In genomic region chr15:89314107-89314506, GRCm38 (mm10) we compare ENCODE assay signal across 9 mouse cellular contexts. TPM values are rescaled to one million over a fixed set of nuclear protein-coding genes. Genes with fewer than 3 reads are reported as not detected.
DNase-seq lines count a peak whose midpoint lies in the region; ATAC-seq and TF ChIP-seq lines count a peak whose summit lies in the region.
"Had no signal": no experiment of that assay in that cellular context is flagged by ENCODE, and none has a peak within 500 bp of the region (broad histone marks: within the 10 kb centered on the region; RNA-seq: fewer than 3 reads in every experiment).

No protein-coding gene starts in this region.

- peaks cover 66% of the 10 kb centered on the region for H3K4me1 ChIP-seq in megakaryocyte, embryonic 14.5 days
- peaks cover 62% of the 10 kb centered on the region for H3K4me1 ChIP-seq in erythroblast, embryonic 14.5 days (ENCODE audit: control insufficient read depth)
- H3K4me1 ChIP-seq in limb, embryonic 14.5 days (ENCODE audit: control insufficient read depth, insufficient read depth, low read length) = peaks cover 9% of the 10 kb centered on the region
- H3K4me1 ChIP-seq in stomach, embryonic 16.5 days (ENCODE audit: control insufficient read depth, insufficient read depth, low read length) = peaks cover 21% of the 10 kb centered on the region

- TF ChIP-seq POLR2A in limb, embryonic 14.5 days (IDR thresholded peaks at IDR 0.05; ENCODE audit: borderline replicate concordance, extremely low read depth, insufficient read depth, insufficient read length) = no peak

- H3K27me3 ChIP-seq in megakaryocyte, embryonic 14.5 days (replicated peaks) = no peaks in the 10 kb centered on the region
- no peaks in the 10 kb centered on the region for H3K27me3 ChIP-seq in erythroblast, embryonic 14.5 days (ENCODE audit: control insufficient read depth)
- H3K27me3 ChIP-seq in limb, embryonic 14.5 days (ENCODE audit: control insufficient read depth, insufficient read depth, low read length) = no peaks in the 10 kb centered on the region
- H3K27me3 ChIP-seq in stomach, embryonic 16.5 days (ENCODE audit: control insufficient read depth, insufficient read depth, low read length) = no peaks in the 10 kb centered on the region

- H3K9me3 ChIP-seq in megakaryocyte, embryonic 14.5 days = no peaks in the 10 kb centered on the region
- H3K9me3 ChIP-seq in erythroblast, embryonic 14.5 days (ENCODE audit: control insufficient read depth, low read length) = no peaks in the 10 kb centered on the region
- H3K9me3 ChIP-seq in limb, embryonic 14.5 days (ENCODE audit: control insufficient read depth, low read length) = no peaks in the 10 kb centered on the region
- no peaks in the 10 kb centered on the region for H3K9me3 ChIP-seq in stomach, embryonic 16.5 days (replicated peaks; ENCODE audit: control insufficient read depth, low read length)

- no peak for ATAC-seq in megakaryocyte, adult 5-6 weeks (ENCODE audit: poor library complexity, severe bottlenecking)
- no peak for ATAC-seq in limb, embryonic 14.5 days (ENCODE audit: low FRiP score, low read depth)
- ATAC-seq in stomach, embryonic 16.5 days (ENCODE audit: insufficient read depth, low FRiP score) = no peak

- peaks cover 5% of the 10 kb centered on the region for H3K36me3 ChIP-seq in megakaryocyte, embryonic 14.5 days (replicated peaks; ENCODE audit: low read length)
- H3K36me3 ChIP-seq in erythroblast, embryonic 14.5 days (ENCODE audit: control insufficient read depth) = peaks cover 16% of the 10 kb centered on the region
- H3K36me3 ChIP-seq in limb, embryonic 14.5 days (ENCODE audit: control insufficient read depth, insufficient read depth, low read length) = no peaks in the 10 kb centered on the region
- H3K36me3 ChIP-seq in stomach, embryonic 16.5 days (ENCODE audit: control insufficient read depth, insufficient read depth, low read length) = no peaks in the 10 kb centered on the region

- peak overlapping the region; percentile 84 for H3K4me2 ChIP-seq in limb, embryonic 14.5 days (replicated peaks; ENCODE audit: low read depth, low read length, severe bottlenecking)
- H3K4me2 ChIP-seq in stomach, embryonic 16.5 days (ENCODE audit: low read depth, low read length) = peak overlapping the region; percentile 64

- H3K27ac ChIP-seq in limb, embryonic 14.5 days (replicated peaks; ENCODE audit: low read depth, low read length) = no peak overlapping the region
- H3K27ac ChIP-seq in stomach, embryonic 16.5 days (ENCODE audit: low read length) = no peak overlapping the region

- no peak for DNase-seq in limb, embryonic 14.5 days (ENCODE audit: low spot score)
- DNase-seq in cerebellum, adult 18-20 months = no peak
- no peak for DNase-seq in urinary bladder, postnatal 36 days (ENCODE audit: low spot score in 2 of 2)

- H3K9ac ChIP-seq in limb, embryonic 14.5 days (ENCODE audit: low read depth, low read length, severe bottlenecking) = peak overlapping the region; percentile 83
- peak overlapping the region; percentile 96 for H3K9ac ChIP-seq in stomach, embryonic 16.5 days (ENCODE audit: low read length)

- 36% methylated on average over 3 of the region's 3 CpGs for WGBS in limb, embryonic 14.5 days
- WGBS in stomach, embryonic 16.5 days = 29% methylated on average over 3 of the region's 3 CpGs

- H3K4me3 ChIP-seq in megakaryocyte, embryonic 14.5 days (replicated peaks) = peak overlapping the region; percentile 100
- peak overlapping the region; percentile 70 for H3K4me3 ChIP-seq in erythroblast, embryonic 14.5 days (replicated peaks)
- peak overlapping the region; percentile 98 for H3K4me3 ChIP-seq in limb, embryonic 14.5 days (replicated peaks; ENCODE audit: low read length)
- peak overlapping the region; percentile 93 for H3K4me3 ChIP-seq in stomach, embryonic 16.5 days (replicated peaks; ENCODE audit: low read length)

RNA-seq across cellular contexts. Expression of gene Sbf1, which starts 1.0 kb away (rescaled TPM):
- polyA plus RNA-seq in megakaryocyte, embryonic 14.5 days (2012; ENCODE audit: insufficient read depth, low replicate concordance) = 171 and 172 TPM in 2 replicates
- total RNA-seq in megakaryocyte, adult 5-6 weeks (2015) = 109 and 120 TPM in 2 replicates
- total RNA-seq in megakaryocyte, adult 5-6 weeks (2017) = 40.6 and 53.5 TPM in 2 replicates
- polyA plus RNA-seq in erythroblast, embryonic 14.5 days (2012) = 28.7 and 42.5 TPM in 2 replicates
- polyA plus RNA-seq in limb, embryonic 14.5 days (2012; rRNA removed) = 154 and 170 TPM in 2 replicates
- polyA plus RNA-seq in limb, embryonic 14.5 days (2014; fragmentation: Nextera tagmentation; extraction: Ambion mirVana) = 65.1 and 72.3 TPM in 2 replicates
- 47.6 and 49.5 TPM in 2 replicates for polyA plus RNA-seq in stomach, embryonic 16.5 days (2015; fragmentation: Nextera tagmentation; extraction: Ambion mirVana)

RNA-seq across cellular contexts. Expression of gene Adm2, which starts 8.4 kb away (rescaled TPM):
- 4.0 TPM in 1 of 2 replicates, not detected in the other for polyA plus RNA-seq in megakaryocyte, embryonic 14.5 days (2012; ENCODE audit: insufficient read depth, low replicate concordance)
- total RNA-seq in megakaryocyte, adult 5-6 weeks (2015) = 0.16 TPM in 1 of 2 replicates, not detected in the other
- total RNA-seq in megakaryocyte, adult 5-6 weeks (2017) = not detected in 2 replicates
- 0.27 and 0.53 TPM in 2 replicates for polyA plus RNA-seq in erythroblast, embryonic 14.5 days (2012)
- polyA plus RNA-seq in limb, embryonic 14.5 days (2012; rRNA removed) = 0.74 and 1.0 TPM in 2 replicates
- polyA plus RNA-seq in limb, embryonic 14.5 days (2014; fragmentation: Nextera tagmentation; extraction: Ambion mirVana) = 0.52 TPM in 1 of 2 replicates, not detected in the other
- polyA plus RNA-seq in stomach, embryonic 16.5 days (2015; fragmentation: Nextera tagmentation; extraction: Ambion mirVana) = 0.71 and 0.99 TPM in 2 replicates
- total RNA-seq: common myeloid progenitor, adult 5-6 weeks; neutrophil, adult 5-6 weeks had no signal

RNA-seq across cellular contexts. Expression of gene Miox, which starts 20.1 kb away (rescaled TPM):
- polyA plus RNA-seq in megakaryocyte, embryonic 14.5 days (2012; ENCODE audit: insufficient read depth, low replicate concordance) = not detected in 2 replicates
- not detected in 2 replicates for total RNA-seq in megakaryocyte, adult 5-6 weeks (2015)
- total RNA-seq in megakaryocyte, adult 5-6 weeks (2017) = 0.99 and 1.0 TPM in 2 replicates
- polyA plus RNA-seq in erythroblast, embryonic 14.5 days (2012) = not detected in 2 replicates
- polyA plus RNA-seq in limb, embryonic 14.5 days (2012; rRNA removed) = not detected in 2 replicates
- not detected in 2 replicates for polyA plus RNA-seq in limb, embryonic 14.5 days (2014; fragmentation: Nextera tagmentation; extraction: Ambion mirVana)
- 0.54 and 0.66 TPM in 2 replicates for polyA plus RNA-seq in stomach, embryonic 16.5 days (2015; fragmentation: Nextera tagmentation; extraction: Ambion mirVana)
- total RNA-seq: common myeloid progenitor, adult 5-6 weeks; neutrophil, adult 5-6 weeks had no signal

RNA-seq across cellular contexts. Expression of gene Lmf2, which starts 41.4 kb away (rescaled TPM):
- polyA plus RNA-seq in megakaryocyte, embryonic 14.5 days (2012; ENCODE audit: insufficient read depth, low replicate concordance) = 65.0 and 111 TPM in 2 replicates
- 31.0 and 31.8 TPM in 2 replicates for total RNA-seq in megakaryocyte, adult 5-6 weeks (2015)
- 28.7 and 31.6 TPM in 2 replicates for total RNA-seq in megakaryocyte, adult 5-6 weeks (2017)
- 29.8 and 31.5 TPM in 2 replicates for polyA plus RNA-seq in erythroblast, embryonic 14.5 days (2012)
- polyA plus RNA-seq in limb, embryonic 14.5 days (2012; rRNA removed) = 55.7 and 74.0 TPM in 2 replicates
- polyA plus RNA-seq in limb, embryonic 14.5 days (2014; fragmentation: Nextera tagmentation; extraction: Ambion mirVana) = 49.1 and 53.6 TPM in 2 replicates
- 66.9 and 79.1 TPM in 2 replicates for polyA plus RNA-seq in stomach, embryonic 16.5 days (2015; fragmentation: Nextera tagmentation; extraction: Ambion mirVana)

RNA-seq across cellular contexts. Expression of gene Ncaph2, which starts 41.4 kb away (rescaled TPM):
- polyA plus RNA-seq in megakaryocyte, embryonic 14.5 days (2012; ENCODE audit: insufficient read depth, low replicate concordance) = 21.9 and 44.6 TPM in 2 replicates
- 89.5 and 98.1 TPM in 2 replicates for total RNA-seq in megakaryocyte, adult 5-6 weeks (2015)
- total RNA-seq in megakaryocyte, adult 5-6 weeks (2017) = 86.6 and 92.0 TPM in 2 replicates
- 17.1 and 19.8 TPM in 2 replicates for polyA plus RNA-seq in erythroblast, embryonic 14.5 days (2012)
- 153 and 209 TPM in 2 replicates for polyA plus RNA-seq in limb, embryonic 14.5 days (2012; rRNA removed)
- 145 and 160 TPM in 2 replicates for polyA plus RNA-seq in limb, embryonic 14.5 days (2014; fragmentation: Nextera tagmentation; extraction: Ambion mirVana)
- 150 and 166 TPM in 2 replicates for polyA plus RNA-seq in stomach, embryonic 16.5 days (2015; fragmentation: Nextera tagmentation; extraction: Ambion mirVana)
